ENCODE assay signal across 16 mouse cellular contexts in genomic region chr8:76823456-76823855, GRCm38 (mm10).
"Had no signal": no experiment of that assay in that cellular context is flagged by ENCODE, and none has a peak within 500 bp of the region (broad histone marks: within the 10 kb centered on the region; RNA-seq: fewer than 3 reads in every experiment).

No protein-coding gene starts in this region.

- H3K4me2 ChIP-seq: neural tube, embryonic 13.5 days; neural tube, embryonic 15.5 days; stomach, embryonic 15.5 days had no signal

- H3K27ac ChIP-seq: neural tube, embryonic 13.5 days; neural tube, embryonic 15.5 days; stomach, embryonic 15.5 days; stomach, postnatal 0 days had no signal

- H3K4me3 ChIP-seq: neural tube, embryonic 13.5 days; neural tube, embryonic 15.5 days; stomach, embryonic 15.5 days had no signal

- H3K36me3 ChIP-seq: neural tube, embryonic 13.5 days; neural tube, embryonic 15.5 days; stomach, embryonic 15.5 days had no signal

- H3K9me3 ChIP-seq: neural tube, embryonic 13.5 days; neural tube, embryonic 15.5 days; stomach, embryonic 15.5 days had no signal

- H3K27me3 ChIP-seq: neural tube, embryonic 13.5 days; neural tube, embryonic 15.5 days; stomach, embryonic 15.5 days had no signal

- H3K4me1 ChIP-seq: neural tube, embryonic 13.5 days; neural tube, embryonic 15.5 days; stomach, embryonic 15.5 days had no signal

- H3K9ac ChIP-seq: neural tube, embryonic 13.5 days; neural tube, embryonic 15.5 days; stomach, embryonic 15.5 days had no signal

- DNase-seq: retina, postnatal 1 day; right cerebral cortex, adult 18-20 months; right cerebral cortex, postnatal 14 days; right cerebral cortex, postnatal 25 days; right cerebral cortex, postnatal 4 days; spleen, adult 18-20 months; thymus, adult 18-20 months; thymus, adult 2 months; thymus, postnatal 14 days; thymus, postnatal 25 days; thymus, postnatal 36 days; thymus, postnatal 4 days had no signal
